Mouse (Mus musculus) kidney, postnatal 36 days (tissue): ENCODE measurements around the gene Tmem88.
A peak's percentile ranks its signal among the peaks of the same experiment; 100 is the strongest.

Source experiments
- DNase-seq, 2 experiments: peaks; one replicate each; pipeline ENCODE4 v3.0.0; 2021 to 2022; ENCODE audit warnings: mixed read lengths in 2 of 2

Gene Tmem88

DNA sequence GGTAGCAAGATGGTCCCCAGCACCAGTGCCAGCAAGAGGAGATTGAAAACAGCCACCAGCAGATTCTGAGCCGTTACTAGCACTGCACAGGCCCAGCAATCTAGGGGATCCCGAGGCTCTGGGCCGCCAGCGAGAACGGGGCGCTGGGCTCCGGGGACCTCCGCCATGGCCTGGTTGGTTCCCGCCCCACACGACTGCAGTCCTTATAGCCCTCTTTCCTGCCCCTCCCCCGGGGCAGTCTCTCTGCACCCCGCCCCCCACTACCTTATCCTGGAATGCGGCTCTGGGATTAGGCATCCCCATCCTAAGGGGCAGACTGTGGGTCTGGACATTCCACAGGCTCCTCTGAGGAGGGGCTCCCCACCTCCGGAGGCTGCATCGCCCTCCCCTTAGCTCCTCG is at the start of gene Tmem88:
Gene Tmem88 (minus strand): TSS at position 176 of the 400 bp plus-strand sequence.
- DNase-seq, result peak; percentile 62 to 79

DNA sequence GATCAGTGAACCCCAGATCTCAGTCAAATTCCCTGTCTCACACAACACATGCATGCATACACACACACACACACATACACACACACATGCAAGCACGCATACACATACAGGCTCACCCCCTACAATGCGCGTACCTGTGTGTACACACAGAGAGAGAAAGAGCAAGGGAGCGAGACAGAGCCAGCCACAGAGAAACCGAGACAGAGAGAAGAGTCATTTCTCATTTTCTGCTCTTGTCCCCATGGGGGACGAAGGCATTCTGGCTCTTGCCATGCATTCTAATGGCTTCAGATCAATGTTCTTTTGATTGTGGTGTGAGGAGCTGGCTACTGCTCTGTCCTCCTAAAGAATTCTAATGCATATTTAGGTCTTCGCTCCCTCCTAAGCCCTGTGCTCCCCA is 49.3 kb upstream of the Tmem88 start:
- DNase-seq, result no peak

DNA sequence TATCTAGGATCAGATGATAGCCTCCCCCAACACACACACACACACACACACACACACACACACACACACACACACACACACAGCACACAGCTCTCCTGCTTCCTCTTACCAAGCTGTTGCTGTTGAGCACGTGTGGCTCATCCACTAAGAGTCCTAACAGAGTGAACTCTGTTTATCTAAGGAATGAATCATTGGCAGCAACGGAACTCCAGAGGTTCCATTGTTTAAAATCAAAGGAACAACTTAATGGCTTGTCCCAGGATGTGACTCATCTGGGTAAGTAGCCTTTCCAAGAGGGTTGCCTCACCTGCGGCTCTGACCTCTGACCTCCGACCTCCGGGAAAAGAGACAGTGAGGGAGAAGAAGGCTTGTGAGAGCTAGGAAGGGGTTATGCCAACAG is 45.3 kb upstream of the Tmem88 start:
- peak; percentile 13 to 27 for DNase-seq

DNA sequence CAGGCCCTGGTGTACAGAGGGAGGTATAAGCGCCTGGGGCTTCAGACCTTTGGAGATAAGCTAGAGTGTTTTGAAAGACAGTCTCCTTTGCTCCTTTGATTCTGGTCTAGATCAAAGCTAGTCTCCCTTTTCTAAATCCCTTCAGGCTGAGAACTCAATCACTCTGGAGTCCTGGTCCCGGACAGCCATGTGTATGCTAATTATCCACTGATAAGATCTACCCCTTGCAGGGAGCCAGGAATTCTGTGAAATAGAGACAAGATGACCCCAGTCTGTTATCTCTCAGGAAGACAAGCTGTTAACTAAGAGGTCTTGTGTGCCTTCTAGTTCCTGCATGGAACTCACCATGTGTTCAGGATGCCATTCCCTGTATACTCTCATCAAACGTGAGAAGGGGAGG is 39.3 kb upstream of the Tmem88 start:
- no peak for DNase-seq

DNA sequence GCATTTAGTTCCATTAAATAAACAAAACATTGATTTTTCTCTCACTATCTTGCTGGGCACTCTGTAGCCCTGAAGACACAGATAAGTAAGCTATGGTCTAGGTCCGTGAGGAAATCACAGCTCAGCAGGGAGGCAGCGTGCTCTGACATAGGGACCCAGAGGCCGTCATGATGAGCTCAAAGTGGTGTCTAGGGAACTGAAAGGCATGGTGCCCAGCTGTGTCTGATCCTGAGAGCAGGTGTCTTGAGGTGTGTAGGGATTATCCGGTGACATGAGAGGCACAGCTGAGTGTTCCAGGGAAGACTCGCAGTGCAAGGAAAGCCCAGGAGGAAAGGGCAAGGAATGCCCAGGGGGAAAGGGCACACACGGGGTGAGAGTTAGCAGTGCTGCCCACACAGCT is 35.2 kb upstream of the Tmem88 start:
- DNase-seq, result no peak

DNA sequence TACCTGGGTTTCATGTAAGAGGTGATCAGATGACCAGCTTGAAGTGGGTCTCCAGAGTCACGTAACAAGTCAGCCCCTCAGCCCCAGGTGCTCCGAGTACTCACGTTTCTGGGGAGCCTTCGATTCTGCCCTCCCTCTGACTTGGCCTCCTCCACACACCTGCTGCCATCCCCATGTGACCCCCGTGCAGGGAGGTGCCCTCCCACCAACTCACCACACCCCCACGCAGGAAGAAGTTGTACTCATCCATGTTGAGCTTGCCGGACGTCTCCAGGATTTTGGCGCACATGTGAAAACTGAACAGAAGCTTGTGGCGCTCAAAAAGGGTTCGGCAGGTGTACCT is 34.6 kb upstream of the Tmem88 start:
- DNase-seq, result no peak

DNA sequence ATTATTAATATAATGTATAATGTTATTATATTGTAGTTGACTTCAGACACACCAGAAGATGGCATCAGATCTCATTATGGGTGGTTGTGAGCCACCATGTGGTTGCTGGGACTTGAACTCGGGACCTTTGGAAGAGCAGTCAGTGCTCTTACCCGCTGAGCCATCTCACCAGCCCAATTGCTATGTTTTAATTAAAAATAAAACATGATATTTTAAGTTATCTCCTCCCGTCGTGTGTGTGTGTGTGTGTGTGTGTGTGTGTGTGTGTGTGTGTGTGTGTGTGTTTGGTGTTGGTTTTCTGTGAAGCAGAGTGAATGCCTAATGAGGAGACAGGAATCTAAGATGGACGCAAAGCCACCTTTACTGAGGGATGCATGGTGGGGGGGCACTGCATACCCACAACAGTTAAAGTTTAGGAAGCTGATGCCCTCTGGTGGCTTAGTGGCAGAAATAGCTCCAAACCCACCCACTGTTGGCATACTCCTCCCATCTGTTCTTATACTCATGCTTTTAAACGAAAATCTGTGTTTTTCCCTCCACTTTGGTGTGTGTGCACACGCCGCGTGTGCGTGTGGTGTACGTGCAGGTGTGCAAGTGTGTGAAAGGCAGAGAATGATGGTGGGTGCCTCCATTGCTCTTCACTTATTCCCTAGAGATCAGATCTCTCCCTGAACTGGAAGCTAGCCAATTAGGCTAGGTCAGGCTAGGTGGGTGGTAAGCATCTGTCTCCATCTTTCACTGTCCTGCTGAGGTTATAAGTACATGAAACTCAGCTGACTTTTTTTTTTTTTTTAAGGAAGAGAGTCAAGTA is 34.0 kb upstream of the Tmem88 start:
- peak; percentile 88 to 91 for DNase-seq

DNA sequence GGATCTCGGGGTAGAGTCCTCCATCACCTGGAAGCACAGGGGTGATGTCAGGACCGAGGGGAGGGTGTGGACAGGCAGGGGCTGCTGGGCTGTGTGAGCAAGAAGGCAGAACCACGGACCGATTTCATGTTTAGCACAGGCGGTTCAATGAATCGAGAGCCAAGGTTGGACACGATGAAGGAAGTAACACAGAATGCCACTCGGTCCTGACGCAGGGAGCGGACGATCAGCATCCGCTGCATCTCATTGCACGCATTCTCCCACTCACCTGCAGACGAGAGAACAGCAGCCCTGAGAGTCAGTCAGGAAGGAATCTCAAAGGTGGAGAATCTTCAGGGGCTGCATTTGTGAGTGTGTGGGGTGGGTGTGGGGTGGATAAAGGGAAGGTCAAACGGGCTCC is 32.6 kb upstream of the Tmem88 start:
- no peak for DNase-seq

DNA sequence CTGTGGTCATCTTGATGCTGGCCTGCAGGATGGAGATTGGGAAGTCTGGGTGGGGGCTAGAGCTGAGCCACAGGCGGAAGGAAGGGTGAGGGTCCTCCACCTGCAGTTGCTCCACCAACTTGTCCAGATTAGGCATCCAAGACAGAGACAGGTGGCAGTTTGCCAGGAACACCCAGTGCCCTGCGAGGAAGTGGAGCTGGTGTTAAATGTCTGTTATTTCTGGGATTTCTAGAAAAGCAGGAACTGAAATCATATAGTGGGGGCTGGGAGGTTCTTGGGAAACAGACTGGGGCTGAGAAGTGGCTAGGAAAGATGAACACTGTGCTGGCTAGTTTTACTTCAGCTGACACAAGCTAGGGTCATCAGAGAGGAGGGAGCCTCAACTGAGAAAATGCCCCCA is 31.3 kb upstream of the Tmem88 start:
- peak; percentile 44 to 54 for DNase-seq

DNA sequence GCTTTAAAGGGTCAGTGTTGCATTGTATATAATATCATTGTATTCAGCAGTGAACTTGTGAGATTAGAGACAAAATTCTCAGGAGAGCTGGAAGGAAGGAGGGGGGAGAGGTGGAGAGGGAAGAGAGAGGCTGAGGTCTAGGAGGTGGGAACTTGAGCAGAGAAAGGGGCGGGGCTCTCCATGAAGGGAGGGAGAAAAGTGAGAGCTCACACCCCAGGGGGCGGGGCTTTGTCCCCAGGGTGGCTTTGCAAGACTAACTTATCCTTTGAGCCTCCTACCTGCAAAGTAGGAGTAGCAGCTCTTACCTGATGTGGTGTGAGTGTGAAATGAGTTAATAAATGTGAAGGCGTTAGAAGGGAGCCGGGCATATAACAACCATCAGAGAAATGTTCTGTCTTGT is 30.7 kb upstream of the Tmem88 start:
- peak; percentile 89 to 93 for DNase-seq

DNA sequence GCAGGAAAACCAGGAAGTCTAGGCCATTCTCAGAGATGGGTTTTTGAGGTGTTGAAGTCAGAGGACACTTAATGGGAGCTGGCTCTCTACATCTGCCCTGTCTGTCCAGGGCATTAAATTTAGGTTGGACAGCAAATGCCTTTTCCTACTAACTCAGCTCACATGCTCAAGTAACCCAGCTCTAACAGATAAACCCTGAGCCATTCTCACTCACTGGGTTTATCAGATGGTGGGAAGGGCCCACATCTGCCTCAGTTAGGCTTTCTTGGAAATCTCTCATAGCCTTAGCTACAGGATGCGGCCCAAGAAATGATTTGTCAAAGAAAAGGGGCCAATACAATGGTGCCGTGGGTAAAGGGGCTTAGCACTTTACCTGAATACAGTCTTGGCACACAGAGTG is 28.2 kb upstream of the Tmem88 start:
- DNase-seq, result no peak

DNA sequence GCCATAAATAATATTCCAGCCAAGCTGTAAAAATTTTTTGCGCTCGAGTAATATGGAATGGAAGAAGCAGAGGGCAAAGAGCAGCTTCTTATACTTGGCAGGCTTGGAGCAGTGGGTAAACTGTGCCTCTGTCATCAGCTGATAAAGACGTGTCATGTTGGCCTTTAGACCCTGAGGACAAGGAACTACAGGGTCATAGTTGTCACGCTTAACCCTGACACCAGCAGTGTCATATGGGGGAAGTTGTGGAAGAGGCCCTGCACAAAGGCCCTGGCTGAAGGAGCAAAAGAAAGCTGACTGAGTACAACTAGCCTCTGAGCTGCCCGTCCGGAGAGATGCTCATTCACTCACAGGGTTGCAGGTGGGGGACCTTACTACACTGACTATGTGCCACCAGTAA is 25.9 kb upstream of the Tmem88 start:
- no peak for DNase-seq

DNA sequence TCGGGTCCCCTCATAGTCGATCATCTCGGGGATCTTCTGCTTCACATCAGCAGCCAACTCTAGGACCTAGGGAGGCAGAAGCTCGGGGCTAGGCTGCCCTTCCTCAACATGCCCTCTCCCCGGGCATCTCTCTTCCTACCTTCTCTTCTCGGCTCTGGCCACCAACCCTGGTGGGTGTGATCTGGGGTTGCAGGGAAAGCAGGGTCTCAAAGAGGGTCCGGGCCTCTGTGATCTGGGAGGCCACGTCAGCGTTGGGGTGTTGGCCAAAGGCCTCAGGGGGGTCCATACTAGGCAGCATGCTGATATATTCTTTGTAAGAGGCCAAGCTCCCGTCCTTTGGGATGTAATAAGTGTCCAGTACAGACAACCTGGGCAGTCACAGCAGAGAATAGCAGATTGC is 24.8 kb upstream of the Tmem88 start:
- no peak for DNase-seq

DNA sequence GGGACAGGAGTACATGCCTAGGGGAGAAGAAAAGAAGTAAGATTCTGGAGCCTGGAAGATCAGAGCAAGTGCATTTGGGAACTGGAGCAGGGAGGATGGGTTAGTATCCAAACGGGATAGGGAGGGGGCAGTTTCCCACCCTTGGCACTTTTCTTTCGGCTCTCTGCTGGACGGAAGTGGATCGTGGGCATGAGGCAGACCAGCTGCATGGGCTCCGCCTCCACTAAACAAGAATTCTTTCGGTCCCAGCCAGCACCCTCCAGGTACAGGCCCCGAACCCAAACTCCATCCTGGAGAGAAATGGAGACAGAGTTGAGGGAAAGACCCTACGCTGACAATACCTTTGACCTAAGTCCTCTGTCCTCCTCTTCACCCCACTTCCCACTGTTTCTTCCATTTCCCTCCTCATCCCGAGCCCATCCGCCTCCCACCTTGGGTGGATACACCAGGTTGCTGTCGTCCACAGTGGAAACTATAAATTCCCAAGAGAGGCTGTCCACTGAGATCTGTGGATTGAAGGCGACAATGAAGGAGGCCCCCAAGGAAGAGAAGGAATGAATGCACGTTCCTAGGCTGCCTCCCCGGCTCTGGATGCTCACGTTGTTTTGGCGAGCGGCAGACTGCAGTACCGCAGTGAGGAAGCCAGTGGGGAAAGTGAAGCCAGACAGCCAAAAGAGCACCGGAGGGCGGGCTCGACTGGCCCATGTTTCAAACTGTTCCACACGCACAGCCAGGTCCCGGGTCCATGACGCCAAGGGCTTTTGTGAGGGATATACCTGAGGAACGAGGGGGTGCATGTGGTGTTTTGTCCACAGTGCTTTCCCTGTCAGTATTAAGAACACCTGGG is 23.3 kb upstream of the Tmem88 start:
- DNase-seq, result no peak

DNA sequence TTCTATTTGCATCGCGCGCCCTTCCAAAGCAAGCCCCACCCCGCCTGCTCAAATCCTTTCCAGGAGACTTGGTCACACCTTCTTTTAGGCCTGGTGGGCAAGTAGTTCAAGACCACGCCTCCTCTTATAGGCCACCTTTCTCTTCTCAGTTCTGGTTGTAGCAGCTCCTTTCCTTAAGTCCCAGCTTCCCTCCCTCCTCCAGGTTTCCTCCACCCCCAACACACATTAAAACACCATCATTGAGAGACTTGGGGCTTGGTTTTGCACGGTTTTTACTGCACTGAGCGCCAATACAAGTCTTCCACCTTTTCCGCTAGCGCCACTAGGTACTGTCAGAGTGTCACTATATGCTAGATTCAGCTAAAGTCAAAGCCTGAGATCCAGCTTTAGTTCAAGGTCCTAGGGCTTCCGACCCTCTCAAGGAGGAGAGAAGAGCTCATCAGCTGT is 22.5 kb upstream of the Tmem88 start:
- DNase-seq, result no peak

DNA sequence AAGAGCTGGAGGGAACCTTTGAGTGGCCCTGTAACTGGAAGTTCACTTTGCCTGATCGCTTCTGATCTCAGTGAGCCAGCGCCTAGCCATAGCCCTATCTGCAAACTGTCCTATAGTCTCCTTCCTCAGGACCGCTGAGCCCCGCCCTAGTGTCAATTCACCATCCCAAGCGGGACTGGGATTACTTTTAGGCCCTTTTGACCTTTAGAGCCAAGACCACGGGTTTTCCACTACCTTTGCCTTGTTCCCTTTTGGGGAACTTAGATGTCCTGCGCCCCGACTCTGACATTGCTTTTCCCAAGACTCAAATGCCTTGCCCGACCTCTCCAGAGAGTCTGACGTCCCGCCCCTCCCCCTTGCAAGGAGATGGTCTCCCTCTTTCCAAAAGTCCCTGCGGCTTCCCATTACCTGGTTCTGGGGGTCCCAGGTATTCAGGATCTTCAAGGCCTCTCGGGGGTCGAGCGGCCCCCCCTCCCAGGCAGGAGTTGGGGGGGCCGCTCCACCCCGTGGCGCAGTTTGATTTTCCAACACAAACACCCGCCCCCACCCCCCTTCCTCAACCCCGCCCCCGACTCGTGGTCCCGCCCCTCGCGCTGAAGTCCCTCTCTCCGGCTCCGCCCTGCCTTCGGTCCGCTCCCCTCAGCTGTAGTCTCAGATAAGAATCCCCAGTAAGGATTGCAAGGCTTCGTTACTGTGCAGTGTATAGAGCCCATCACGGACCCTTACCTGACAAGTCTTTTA is 21.9 kb upstream of the Tmem88 start:
- peak; percentile 62 to 81 for DNase-seq

DNA sequence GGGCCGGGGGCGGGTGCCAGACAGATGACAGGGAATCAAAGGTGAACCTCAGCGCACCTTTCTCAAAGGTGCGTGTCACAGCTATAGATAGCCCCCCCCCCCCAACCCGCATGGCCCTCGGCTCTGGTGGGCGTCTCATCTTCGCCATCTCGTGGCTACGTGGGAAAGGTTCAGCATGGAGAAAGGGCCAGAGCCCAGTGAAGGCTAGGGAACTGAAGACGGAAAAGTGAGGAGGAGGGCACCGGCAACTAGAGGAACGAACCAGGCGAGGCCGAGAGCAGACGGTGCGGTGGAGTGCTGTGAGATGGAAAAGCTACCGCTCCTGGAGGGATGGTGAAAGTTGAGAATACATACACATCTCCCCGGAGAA is 21.4 kb upstream of the Tmem88 start:
- DNase-seq, result peak in 1 of 2 experiments; percentile 57

DNA sequence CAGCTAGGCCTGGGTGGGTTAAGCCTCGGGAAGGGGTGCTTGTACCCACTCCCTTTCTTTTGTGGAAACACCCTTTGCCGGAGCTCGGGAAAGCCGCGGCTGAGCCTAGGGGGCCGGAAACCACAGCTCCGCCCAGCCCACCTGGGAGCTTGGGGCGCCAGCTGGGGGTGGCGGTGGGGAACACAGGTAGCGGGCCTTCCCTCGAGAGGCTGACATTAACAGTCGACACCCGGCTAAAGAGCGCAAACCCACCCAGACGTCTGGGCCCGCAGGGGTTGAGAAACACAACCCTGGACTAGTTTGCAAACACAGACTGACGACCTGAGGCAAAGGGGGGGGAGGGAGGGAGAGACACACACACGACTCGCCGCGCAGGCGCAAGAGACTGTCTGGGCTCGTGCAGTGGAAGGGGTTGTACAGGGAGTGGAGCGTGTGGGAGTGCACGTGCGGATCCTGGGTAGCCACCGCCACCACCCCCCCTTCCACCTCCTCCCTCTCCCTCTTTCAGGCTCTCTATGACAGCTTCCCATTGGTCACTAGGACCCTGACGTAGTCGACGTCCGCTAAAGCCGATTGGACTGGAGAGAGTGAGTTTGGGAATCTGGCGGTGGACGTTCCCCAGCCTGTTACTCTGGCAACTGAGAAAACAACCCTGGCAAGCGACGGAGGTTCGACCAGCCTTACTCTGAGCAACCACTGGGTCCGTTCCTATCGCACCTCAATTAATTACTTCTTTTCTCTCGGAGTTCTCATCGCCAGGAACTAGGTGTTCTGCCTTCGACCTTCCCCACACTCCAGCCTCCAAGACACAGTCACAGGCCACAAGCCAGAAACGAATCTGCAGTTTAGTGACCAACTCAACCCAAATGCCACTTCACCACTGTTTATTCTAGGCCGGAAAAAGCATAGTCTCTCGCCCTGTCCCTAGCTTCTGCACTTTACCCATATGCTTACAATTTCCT is 20.7 kb upstream of the Tmem88 start:
- peak; percentile 95 to 98 for DNase-seq

DNA sequence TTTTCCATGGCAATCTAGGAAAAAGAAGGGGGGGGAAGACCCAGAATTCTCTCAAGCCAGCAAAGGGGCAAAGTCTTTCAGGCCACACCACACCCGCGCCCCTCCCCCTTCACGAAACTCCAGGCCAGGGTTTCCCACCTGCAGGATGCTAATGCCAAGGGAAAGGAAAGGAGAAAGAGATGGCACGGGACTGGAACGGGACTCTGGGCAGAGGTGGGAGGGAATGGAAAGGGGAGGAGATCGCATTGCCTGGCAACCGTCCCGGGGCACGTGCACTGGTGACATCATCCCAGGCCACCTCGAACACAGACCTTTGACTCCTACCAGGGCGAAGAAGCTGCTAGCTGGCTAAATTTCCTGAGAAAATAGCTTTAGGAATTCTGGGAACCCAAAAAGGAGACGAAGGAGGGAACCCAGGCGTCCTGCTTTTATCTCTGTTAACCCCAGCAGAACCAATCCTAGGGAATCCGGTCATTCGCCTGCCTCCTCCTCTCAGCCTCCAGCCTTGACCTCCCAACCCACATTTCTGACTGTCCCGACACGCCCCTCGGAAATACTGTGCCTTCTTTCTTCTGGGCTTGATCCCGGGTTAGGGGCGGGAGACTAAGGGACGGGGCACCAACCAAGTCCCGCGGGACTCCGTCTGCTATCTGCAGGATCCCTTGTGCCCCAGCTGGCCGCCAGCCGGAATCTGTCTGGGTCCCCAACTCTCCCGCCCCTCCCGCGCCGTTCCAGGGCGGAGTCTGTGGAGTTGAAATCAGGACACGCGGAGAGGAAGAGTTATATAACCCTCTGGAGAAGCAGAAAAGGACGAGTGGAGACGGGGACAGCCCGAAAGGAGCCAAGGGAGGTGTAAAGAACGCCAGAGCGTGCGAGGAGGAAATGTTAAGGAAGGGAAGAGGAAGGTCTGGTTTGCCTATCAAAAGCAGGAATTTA is 19.7 kb upstream of the Tmem88 start:
- DNase-seq, result peak; percentile 98 to 99

DNA sequence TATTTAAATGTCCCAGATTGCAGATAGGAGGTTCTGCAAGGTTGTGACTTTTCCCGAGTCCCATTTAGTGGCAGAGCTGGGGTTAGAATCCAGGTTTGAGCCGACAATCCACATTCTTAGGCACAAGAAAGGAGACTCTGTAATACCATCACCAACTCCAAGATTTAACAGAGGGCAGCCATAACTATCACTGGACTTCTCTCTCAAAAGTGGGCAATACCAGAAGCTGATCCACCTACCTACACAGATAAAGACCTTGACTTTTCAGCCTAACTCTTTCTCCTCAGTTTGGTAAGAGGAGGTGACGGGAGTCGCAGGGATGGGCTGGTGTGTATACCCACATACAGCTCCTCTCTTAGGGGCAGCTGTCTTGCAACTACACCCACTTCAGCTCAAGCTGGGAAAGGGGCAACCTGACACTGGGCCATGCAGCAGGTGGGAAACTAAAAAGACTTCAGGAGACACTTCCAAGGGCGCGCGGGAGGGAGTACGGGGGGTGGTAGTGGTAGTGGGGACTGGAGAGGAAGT is 19.0 kb upstream of the Tmem88 start:
- DNase-seq, result no peak

DNA sequence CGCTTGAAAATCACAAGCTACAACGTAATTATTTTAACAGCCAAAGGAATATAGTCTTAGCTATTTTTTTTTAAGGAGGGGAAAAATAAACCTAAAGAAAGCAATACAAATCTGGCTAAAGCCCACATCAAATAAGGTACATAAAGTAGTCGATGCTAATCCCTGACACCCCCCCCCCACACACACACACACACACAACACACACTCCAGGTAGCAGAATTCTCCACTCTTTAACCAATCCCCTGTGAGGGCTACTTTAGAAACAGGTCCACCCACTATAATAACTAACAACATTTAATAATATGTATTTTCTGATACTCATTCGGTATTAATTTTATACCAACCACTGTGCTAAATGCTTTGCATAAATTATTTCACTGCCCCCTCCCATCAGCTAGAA is 18.5 kb upstream of the Tmem88 start:
- no peak for DNase-seq
